Mouse (Mus musculus) ES-E14 (cell line): ENCODE data around the gene Mmd2. TPM values are rescaled to one million over a fixed set of nuclear protein-coding genes. Genes with fewer than 3 reads are reported as not detected.
A peak's percentile ranks its signal among the peaks of the same experiment; 100 is the strongest.

Experiments used
- DNase-seq: peaks from one replicate; pipeline ENCODE4 v3.0.0-alpha.2; 2013; ENCODE audit warnings: low read depth, low spot score
- H3K27ac ChIP-seq: 2 replicates; pipeline ENCODE4 v1.5.1; 2012; ENCODE audit warnings: low read depth, mild to moderate bottlenecking, low read length, moderate library complexity, mixed read lengths; ENCODE audit not compliant: poor library complexity, insufficient read depth, severe bottlenecking
- H3K36me3 ChIP-seq: 2 replicates; pipeline ENCODE4 v1.6.1; 2012; ENCODE audit warnings: mild to moderate bottlenecking, low read length, moderate library complexity, mixed read lengths; ENCODE audit not compliant: control insufficient read depth, poor library complexity, insufficient read depth, severe bottlenecking
- H3K4me1 ChIP-seq, 2 experiments: fragments of 150-350 bp in 1 of 2; sonication (generic) in 1 of 2; 2 replicates each; pipeline ENCODE4 v1.6.1; 2012; ENCODE audit warnings: low read length in 2 of 2, mild to moderate bottlenecking in 1 of 2, mixed read lengths in 1 of 2; ENCODE audit not compliant: control insufficient read depth in 2 of 2, insufficient read depth in 2 of 2, poor library complexity in 1 of 2
- H3K4me3 ChIP-seq, 2 experiments: fragments of 150-350 bp in 1 of 2; sonication (generic) in 1 of 2; 2 replicates each; pipeline ENCODE4 v1.5.1; 2012; ENCODE audit warnings: low read length in 2 of 2, low read depth in 1 of 2, mild to moderate bottlenecking in 1 of 2, mixed read lengths in 1 of 2; ENCODE audit not compliant: insufficient read depth in 1 of 2, poor library complexity in 1 of 2, severe bottlenecking in 1 of 2
- H3K9ac ChIP-seq: 2 replicates; pipeline ENCODE4 v1.6.1; 2012; ENCODE audit warnings: low read depth, mild to moderate bottlenecking, low read length, mixed read lengths; ENCODE audit not compliant: poor library complexity, insufficient read depth, severe bottlenecking
- H3K9me3 ChIP-seq: fragments of 150-350 bp; sonication (generic); 2 replicates; pipeline ENCODE4 v1.6.1; 2012; ENCODE audit warnings: low read depth, mild to moderate bottlenecking, low read length; ENCODE audit not compliant: control insufficient read depth, insufficient read depth
- CHD2 ChIP-seq: IDR thresholded peaks from 2 replicates; pipeline ENCODE4 v1.6.1; 2014; ENCODE audit warnings: mild to moderate bottlenecking, low read depth, low read length, inconsistent platforms
- HCFC1 ChIP-seq: IDR thresholded peaks from 2 replicates; pipeline ENCODE4 v1.6.1; 2012; ENCODE audit warnings: low read length, inconsistent platforms, borderline replicate concordance; ENCODE audit not compliant: insufficient read depth
- MAFK ChIP-seq: IDR thresholded peaks from 2 replicates; pipeline ENCODE4 v1.6.1; 2014; ENCODE audit warnings: mild to moderate bottlenecking, low read depth, low read length, inconsistent platforms; ENCODE audit not compliant: insufficient read depth
- ZC3H11A ChIP-seq: IDR thresholded peaks from 2 replicates; pipeline ENCODE4 v1.6.1; 2012; ENCODE audit warnings: low read depth, mild to moderate bottlenecking, inconsistent platforms, low read length, borderline replicate concordance
- ZNF384 ChIP-seq: IDR thresholded peaks from 2 replicates; pipeline ENCODE4 v1.6.1; 2012; ENCODE audit warnings: low read depth, low read length, inconsistent platforms
- in situ Hi-C, 2 experiments: fragments of 600-800 bp; cut with MboI; formaldehyde crosslinking; loops; one replicate each; pipeline ENCODE4 v1.15.1; 2025; ENCODE audit warnings: low sequenced_read_pairs in 2 of 2, inconsistent platforms in 1 of 2; ENCODE audit not compliant: unreplicated experiment in 2 of 2
- total RNA-seq: library from RNA; depleted of rRNA; stranded (reverse); fragments of 300-350 nt; gene quantifications from 2 replicates; pipeline ENCODE4 v1.2.3, GENCODE M21; 2012

Mmd2 gene
- total RNA-seq, 1 experiment = 2.2 TPM

DNA sequence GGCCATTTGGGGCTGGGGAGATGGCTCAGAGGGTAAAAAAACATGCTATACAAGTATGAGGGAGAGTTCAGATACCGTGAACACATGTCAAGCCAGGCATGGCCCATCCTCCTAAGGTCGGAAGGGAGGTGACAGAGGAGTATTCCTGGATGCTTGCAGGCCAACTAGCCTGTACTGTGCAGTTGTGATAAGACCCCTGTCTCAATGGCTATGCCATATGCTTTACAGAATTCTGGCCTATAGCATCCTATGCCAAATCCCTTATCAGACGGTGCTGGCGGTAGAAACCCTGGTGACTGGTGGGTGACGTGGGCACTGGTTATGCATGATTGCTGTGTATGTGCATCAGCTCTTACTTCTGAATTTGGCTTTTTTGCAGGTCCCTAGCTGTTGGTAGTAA, 29.2 kb upstream of the Mmd2 start:
- peaks cover 32% of the 10 kb centered on the region for H3K36me3 ChIP-seq

DNA sequence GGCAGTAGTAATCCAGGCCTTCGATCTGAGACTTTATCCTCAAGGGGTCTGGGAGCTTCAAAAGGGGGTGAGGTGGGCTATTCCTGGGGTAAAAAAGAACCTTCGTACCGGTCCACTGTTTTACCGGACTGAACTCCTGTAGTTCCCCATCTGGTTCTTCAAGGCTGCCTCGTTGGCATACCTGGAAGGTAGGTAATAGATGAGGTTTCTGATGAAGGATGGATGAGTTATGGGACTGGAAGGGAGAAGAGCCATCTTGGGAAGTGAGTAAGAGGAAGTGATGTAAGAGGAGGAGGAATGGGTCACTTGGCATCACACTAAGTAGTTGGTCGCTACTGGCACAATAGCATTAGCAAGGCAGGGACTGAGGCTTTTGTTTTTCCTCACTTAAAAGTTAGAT, 21.6 kb upstream of the Mmd2 start:
- H3K9me3 ChIP-seq = no peaks in the 10 kb centered on the region
- no peak overlapping the region for H3K27ac ChIP-seq
- peak overlapping the region; percentile 80 to 93 for H3K4me3 ChIP-seq
- H3K4me1 ChIP-seq = peaks cover 0 to 10% of the 10 kb centered on the region in 2 experiments; a peak in 2 of 4 replicates
- TF ChIP-seq HCFC1 (no peak), CHD2 (no peak), MAFK (no peak), ZC3H11A (no peak), ZNF384 (no peak)
- no peak for DNase-seq
- in situ Hi-C loops = no loop called here
- H3K36me3 ChIP-seq = peaks cover 12% of the 10 kb centered on the region; the same call in 1 of the 2 replicates
- peak overlapping the region; percentile 84 for H3K9ac ChIP-seq

More for the DNA sequence above, 29.2 kb upstream of the Mmd2 start:
- Histone ChIP-seq H3K4me3 (no peak overlapping the region), H3K27ac (no peak overlapping the region), H3K9me3 (no peaks in the 10 kb centered on the region), H3K4me1 (peaks cover 0 to 7% of the 10 kb centered on the region in 2 experiments; a peak in 1 of 4 replicates), H3K9ac (no peak overlapping the region)
- no peak for DNase-seq
- in situ Hi-C loops = no loop called here
- TF ChIP-seq HCFC1 (no peak), MAFK (no peak), ZC3H11A (no peak), CHD2 (no peak), ZNF384 (no peak)

DNA sequence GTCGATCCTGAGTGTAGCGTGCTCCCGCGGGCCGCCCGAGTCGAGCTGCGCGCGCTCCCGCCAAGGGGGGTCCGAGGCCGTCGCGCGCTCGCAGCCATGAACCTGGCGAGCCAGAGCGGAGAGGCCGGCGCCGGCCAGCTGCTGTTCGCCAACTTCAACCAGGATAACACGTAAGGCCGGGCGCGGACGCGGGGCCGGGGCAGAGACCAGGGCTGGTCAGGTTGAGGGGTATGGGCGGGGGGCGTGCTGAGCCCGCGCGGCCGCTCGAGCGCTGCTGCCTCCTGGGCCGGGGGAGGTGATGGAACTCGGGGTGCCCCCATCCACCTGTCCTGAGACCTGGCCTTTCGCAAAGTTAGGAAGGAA, 21.0 kb upstream of the Mmd2 start:
- peak overlapping the region; percentile 80 to 93 for H3K4me3 ChIP-seq
- peak overlapping the region; percentile 57 for H3K27ac ChIP-seq
- TF ChIP-seq MAFK (no peak), ZC3H11A (no peak), ZNF384 (no peak), HCFC1 (no peak), CHD2 (no peak)
- in situ Hi-C loops = no loop called here
- H3K36me3 ChIP-seq = peaks cover 12% of the 10 kb centered on the region; the same call in 1 of the 2 replicates
- peaks cover 0 to 10% of the 10 kb centered on the region in 2 experiments; a peak in 2 of 4 replicates for H3K4me1 ChIP-seq
- peak overlapping the region; percentile 84 for H3K9ac ChIP-seq
- H3K9me3 ChIP-seq = no peaks in the 10 kb centered on the region
- no peak for DNase-seq

DNA sequence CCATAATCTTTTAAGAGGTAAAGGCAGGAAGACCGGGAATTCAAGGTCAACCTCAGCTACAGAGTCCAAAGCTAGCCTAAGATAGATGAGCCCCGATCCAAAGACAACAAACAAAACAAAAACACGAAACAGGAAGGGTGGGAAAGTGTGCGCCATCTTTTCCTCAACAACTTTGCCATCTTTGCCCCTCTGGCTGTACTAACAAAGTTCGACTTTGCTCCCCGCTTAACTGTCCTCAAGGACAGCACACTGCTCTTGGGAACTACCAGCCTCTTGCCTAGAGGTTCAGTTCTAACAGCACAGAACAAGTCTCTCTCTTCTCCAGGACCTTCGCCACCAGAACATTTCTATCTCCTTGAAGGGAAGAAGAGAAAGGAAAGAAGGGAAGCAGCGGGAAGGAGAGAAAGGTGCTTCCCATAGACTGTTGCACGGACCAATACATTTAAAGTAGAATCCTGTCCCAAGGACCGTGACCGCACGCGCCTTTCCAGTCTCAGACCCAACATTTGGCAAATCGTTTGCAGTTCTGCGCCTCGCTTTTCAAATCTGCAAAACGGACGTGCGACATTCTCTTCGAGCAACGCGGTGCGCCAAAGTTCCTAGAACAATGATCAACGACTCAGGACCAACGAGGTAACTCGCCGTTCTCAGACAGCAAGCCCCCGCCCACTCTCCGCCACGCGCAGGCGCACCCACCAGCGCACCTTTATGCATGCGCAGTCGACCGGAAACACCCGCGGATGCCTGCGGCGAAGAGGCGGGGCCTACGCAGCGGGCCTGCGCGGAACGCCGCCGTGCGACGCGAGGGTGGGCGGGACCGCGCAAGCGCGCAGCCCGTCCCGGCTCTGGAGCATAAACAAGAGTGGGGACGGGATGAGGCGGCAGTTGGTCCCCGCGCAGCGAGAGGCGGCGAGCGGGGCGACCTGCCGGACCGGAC, 20.4 kb upstream of the Mmd2 start:
- H3K36me3 ChIP-seq = peaks cover 10% of the 10 kb centered on the region; the same call in 1 of the 2 replicates
- H3K27ac ChIP-seq = peak overlapping the region; percentile 77
- H3K4me1 ChIP-seq = peaks cover 0 to 10% of the 10 kb centered on the region in 2 experiments; a peak in 2 of 4 replicates
- H3K9ac ChIP-seq = peak overlapping the region; percentile 90
- no peaks in the 10 kb centered on the region for H3K9me3 ChIP-seq
- in situ Hi-C loops = no loop called here
- peak overlapping the region; percentile 82 to 93 for H3K4me3 ChIP-seq
- DNase-seq = peak; percentile 91
- TF ChIP-seq HCFC1 (peak; percentile 51; the same call in 1 of the 2 replicates), ZNF384 (no peak)
